Mouse (Mus musculus): ENCODE measurements around the gene Adap2. TPM values are rescaled to one million over a fixed set of nuclear protein-coding genes. Genes with fewer than 3 reads are reported as not detected.

The Adap2 gene
- total RNA-seq (2023), result 1 to 10 TPM; 3.5 to 4.0 TPM

GRCm38 (mm10) chr11:80153857-80154495 lies at the start of gene Adap2:
Gene Adap2, plus strand, starts transcription at chr11:80154105.

GRCm38 (mm10) chr11:80141825-80142521 lies 11.9 kb upstream of the Adap2 start, which contains the start of gene Tefm:
Gene Tefm, minus strand, starts transcription at chr11:80142175.

DNA sequence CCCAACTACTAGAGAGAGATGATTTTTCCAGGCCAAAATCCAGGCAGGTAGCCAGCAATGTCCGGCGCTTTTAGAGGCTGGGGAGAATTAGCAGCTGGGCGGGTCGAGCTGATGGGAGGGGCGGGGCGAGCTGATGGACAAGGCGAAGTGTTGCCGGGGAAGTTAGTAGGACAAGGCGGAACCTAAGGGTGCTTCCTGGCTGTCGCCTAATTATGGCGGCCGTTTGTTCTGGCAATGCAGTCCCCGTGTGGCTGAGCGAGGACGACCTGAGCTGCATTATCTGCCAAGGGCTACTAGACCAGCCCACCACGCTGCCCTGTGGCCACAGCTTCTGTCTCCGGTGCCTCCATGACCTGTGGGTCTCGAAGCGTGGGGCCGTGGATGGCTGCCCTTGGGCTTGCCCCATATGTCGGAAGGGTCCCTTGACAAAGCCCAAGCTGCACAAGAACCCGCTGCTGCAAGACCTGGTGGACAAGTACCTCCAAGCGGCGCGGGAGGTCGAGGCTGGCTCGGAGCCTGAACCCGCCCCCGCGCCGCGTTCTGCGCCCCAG lies 29.9 kb downstream of the Adap2 start, which contains the start of gene Rnf135:
TSS of gene Rnf135 (plus strand) at position 147 of the 551 bp plus-strand sequence.

GRCm38 (mm10) chr11:80208860-80209800 lies 55.2 kb downstream of the Adap2 start, which contains the start of gene Rhot1:
Gene Rhot1, plus strand, starts transcription at chr11:80209019.

Other genes starting within 250 kb of the Adap2 start
- 10 to 100 TPM; 14.6 to 27.0 TPM for gene Utp6, start 191.7 kb upstream of the Adap2 start, total RNA-seq (2023)
- 10 to 100 TPM; 58.3 to 59.6 TPM for gene Suz12, start 161.0 kb upstream of the Adap2 start, total RNA-seq (2023)
- 100 to 1,000 TPM in 1 of 2 experiments, 10 to 100 TPM in 1; 97.1 to 106 TPM for gene Crlf3, start 73.1 kb upstream of the Adap2 start, total RNA-seq (2023)
- 10 to 100 TPM; 12.1 to 12.7 TPM for gene Atad5, start 64.7 kb upstream of the Adap2 start, total RNA-seq (2023)
- 1 to 10 TPM; 3.1 to 3.5 TPM for gene Tefm, start 11.9 kb upstream of the Adap2 start, total RNA-seq (2023)
- 1 to 10 TPM; 6.0 to 7.6 TPM for gene Rnf135, start 29.7 kb downstream of the Adap2 start, total RNA-seq (2023)
- gene Rhot1, start 54.9 kb downstream of the Adap2 start, total RNA-seq (2023), result 10 to 100 TPM; 17.1 to 20.0 TPM
- gene Rhbdl3, start 146.8 kb downstream of the Adap2 start, total RNA-seq (2023), result under 1 TPM; 0.09 to 0.44 TPM
- gene 5730455P16Rik, start 223.9 kb downstream of the Adap2 start, total RNA-seq (2023), result 1 to 10 TPM; 5.7 to 7.8 TPM
- gene Zfp207, start 229.2 kb downstream of the Adap2 start, total RNA-seq (2023), result 100 to 1,000 TPM; 131 to 134 TPM